Mouse (Mus musculus): Measurements from ENCODE around the gene Slc41a3. TPM values are rescaled to one million over a fixed set of nuclear protein-coding genes. Genes with fewer than 3 reads are reported as not detected.

The Slc41a3 gene
- total and polyA plus RNA-seq, 3 experiments = 47.7 to 84.7 (median 51.0) TPM

DNA sequence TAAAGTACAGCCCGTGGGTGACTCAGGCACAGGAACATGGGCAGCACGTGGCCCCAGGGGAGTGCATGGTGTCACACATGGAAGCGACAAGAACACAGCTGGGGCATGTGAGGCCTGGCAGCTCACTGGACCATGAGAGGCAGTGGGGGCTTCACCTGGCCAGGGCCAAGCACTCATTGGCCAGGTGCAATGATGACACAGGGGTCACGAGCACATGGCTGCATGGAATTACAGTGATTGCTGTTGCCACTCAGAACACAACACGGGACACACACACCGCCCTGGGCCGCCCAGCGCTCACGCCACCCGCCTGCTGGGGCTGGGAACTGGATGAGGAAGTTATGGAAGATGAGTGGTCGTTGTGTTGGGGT lies 56.5 kb downstream of the Slc41a3 start:
- H3K27me3 ChIP-seq (ENCODE audit: insufficient read depth, low read length) = peaks cover 4% of the 10 kb centered on the region; the same call in 1 of the 2 replicates
- ATAC-seq (ENCODE audit: extremely low read depth, insufficient number of reproducible peaks, low FRiP score, poor library complexity, severe bottlenecking) (no peak), DNase-seq (ENCODE audit: low spot score) (no peak)
- H3K9me3 ChIP-seq (replicated peaks) = no peaks in the 10 kb centered on the region
- TF ChIP-seq GATA1 (IDR thresholded peaks at IDR 0.05; ENCODE audit: borderline replicate concordance, low read length) (no peak), TAL1 (conservative IDR thresholded peaks at IDR 0.05; ENCODE audit: low read depth, low read length) (no peak), CTCF (IDR thresholded peaks at IDR 0.05; ENCODE audit: low read depth, low read length) (no peak), POLR2AphosphoS5 (IDR thresholded peaks at IDR 0.05; ENCODE audit: insufficient replicate concordance, low read depth, low read length) (no peak), GATA2 (IDR thresholded peaks at IDR 0.05; ENCODE audit: borderline replicate concordance, low read depth, low read length) (no peak)
- no peak overlapping the region for H3K4me3 ChIP-seq (ENCODE audit: low read depth, low read length)
- H3K36me3 ChIP-seq (replicated peaks) = peaks cover 45% of the 10 kb centered on the region
- H3K4me1 ChIP-seq (ENCODE audit: insufficient read depth, low read depth, low read length) = peaks cover 8% of the 10 kb centered on the region

DNA sequence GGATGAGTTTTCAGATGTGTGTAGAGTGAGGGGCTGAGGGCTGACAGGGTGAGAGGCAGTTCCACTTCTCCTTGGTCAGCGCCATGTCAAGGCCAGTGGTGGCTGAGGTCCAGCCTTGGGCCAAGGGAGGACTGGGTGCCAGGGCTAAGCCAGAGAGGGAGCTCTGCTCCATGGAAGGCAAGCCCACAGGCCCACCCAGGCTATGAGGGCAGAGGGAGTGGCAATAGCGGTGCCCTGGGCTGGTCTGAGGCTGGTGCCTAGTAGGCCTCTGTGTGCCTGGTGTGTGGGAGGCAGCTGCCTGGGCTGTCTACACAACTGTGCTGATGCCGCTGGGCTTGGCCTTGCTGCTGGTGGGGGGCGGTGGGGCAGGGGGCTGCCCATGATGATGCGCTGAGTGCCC lies 57.6 kb downstream of the Slc41a3 start:
- no peak for TF ChIP-seq GATA1 (IDR thresholded peaks at IDR 0.05; ENCODE audit: borderline replicate concordance, low read length)
- no peak for TF ChIP-seq POLR2AphosphoS5 (IDR thresholded peaks at IDR 0.05; ENCODE audit: insufficient replicate concordance, low read depth, low read length)
- no peak for TF ChIP-seq CTCF (IDR thresholded peaks at IDR 0.05; ENCODE audit: low read depth, low read length)
- no peak for TF ChIP-seq TAL1 (conservative IDR thresholded peaks at IDR 0.05; ENCODE audit: low read depth, low read length)
- TF ChIP-seq GATA2 (IDR thresholded peaks at IDR 0.05; ENCODE audit: borderline replicate concordance, low read depth, low read length) = no peak
- DNase-seq (ENCODE audit: low spot score) (no peak), ATAC-seq (ENCODE audit: extremely low read depth, insufficient number of reproducible peaks, low FRiP score, poor library complexity, severe bottlenecking) (no peak)
- Histone ChIP-seq H3K4me3 (ENCODE audit: low read depth, low read length) (no peak overlapping the region), H3K27me3 (ENCODE audit: insufficient read depth, low read length) (peaks cover 4% of the 10 kb centered on the region; the same call in 1 of the 2 replicates), H3K9me3 (replicated peaks) (no peaks in the 10 kb centered on the region), H3K4me1 (ENCODE audit: insufficient read depth, low read depth, low read length) (peaks cover 8% of the 10 kb centered on the region), H3K36me3 (replicated peaks) (peaks cover 56% of the 10 kb centered on the region)

DNA sequence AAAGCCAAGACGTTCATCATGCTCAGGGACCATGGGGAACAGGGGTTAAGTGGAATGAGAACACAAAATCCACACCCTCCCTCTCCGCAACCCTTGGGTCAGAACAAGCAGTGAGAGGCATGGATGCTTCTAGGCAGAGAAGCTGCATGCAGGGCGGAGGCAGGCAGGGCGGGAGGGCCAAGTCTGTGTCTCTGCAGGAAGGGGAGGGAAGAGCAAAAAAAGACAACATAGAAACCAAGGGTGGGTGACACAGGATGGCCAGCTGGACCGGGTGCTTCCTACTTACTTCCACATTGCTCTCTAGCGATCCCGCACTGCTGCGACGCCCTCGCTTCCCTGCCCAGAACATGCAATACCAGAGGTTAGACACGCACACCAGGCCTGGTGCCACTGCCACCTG lies 59.2 kb downstream of the Slc41a3 start:
- peaks cover 8% of the 10 kb centered on the region for H3K4me1 ChIP-seq (ENCODE audit: insufficient read depth, low read depth, low read length)
- no peak for DNase-seq (ENCODE audit: low spot score)
- no peaks in the 10 kb centered on the region for H3K27me3 ChIP-seq (ENCODE audit: insufficient read depth, low read length)
- H3K9me3 ChIP-seq (replicated peaks) = no peaks in the 10 kb centered on the region
- no peak overlapping the region for H3K4me3 ChIP-seq (ENCODE audit: low read depth, low read length)
- ATAC-seq (ENCODE audit: extremely low read depth, insufficient number of reproducible peaks, low FRiP score, poor library complexity, severe bottlenecking) = no peak
- no peak for TF ChIP-seq GATA1 (IDR thresholded peaks at IDR 0.05; ENCODE audit: borderline replicate concordance, low read length)
- no peak for TF ChIP-seq CTCF (IDR thresholded peaks at IDR 0.05; ENCODE audit: low read depth, low read length)
- TF ChIP-seq TAL1 (conservative IDR thresholded peaks at IDR 0.05; ENCODE audit: low read depth, low read length) = no peak
- no peak for TF ChIP-seq POLR2AphosphoS5 (IDR thresholded peaks at IDR 0.05; ENCODE audit: insufficient replicate concordance, low read depth, low read length)
- no peak for TF ChIP-seq GATA2 (IDR thresholded peaks at IDR 0.05; ENCODE audit: borderline replicate concordance, low read depth, low read length)
- H3K36me3 ChIP-seq (replicated peaks) = peaks cover 72% of the 10 kb centered on the region

DNA sequence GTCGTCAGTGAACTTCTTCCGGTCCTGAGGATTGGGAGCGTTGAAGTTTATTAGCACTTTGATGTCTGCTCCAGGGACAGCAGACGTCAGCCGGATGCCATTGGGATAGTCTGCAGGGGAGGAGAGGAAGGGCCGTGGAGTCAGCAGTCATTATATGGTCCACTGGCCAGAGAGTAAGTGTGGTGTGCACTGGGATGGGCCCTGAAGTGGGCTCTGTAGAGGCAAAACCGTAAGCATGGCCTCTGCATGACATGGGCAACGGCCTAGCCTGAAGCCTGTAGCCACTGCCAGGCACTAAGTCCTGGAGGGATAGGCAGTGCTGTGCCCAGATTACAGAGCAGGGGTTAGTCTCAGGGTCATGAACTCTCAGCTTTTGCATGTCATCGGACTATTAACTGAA lies 64.2 kb downstream of the Slc41a3 start:
- Histone ChIP-seq H3K27me3 (ENCODE audit: insufficient read depth, low read length) (no peaks in the 10 kb centered on the region), H3K9me3 (replicated peaks) (no peaks in the 10 kb centered on the region), H3K36me3 (replicated peaks) (peaks cover 94% of the 10 kb centered on the region), H3K4me1 (ENCODE audit: insufficient read depth, low read depth, low read length) (no peaks in the 10 kb centered on the region), H3K4me3 (ENCODE audit: low read depth, low read length) (no peak overlapping the region)
- ATAC-seq (ENCODE audit: extremely low read depth, insufficient number of reproducible peaks, low FRiP score, poor library complexity, severe bottlenecking) = no peak
- no peak for DNase-seq (ENCODE audit: low spot score)
- no peak for TF ChIP-seq GATA1 (IDR thresholded peaks at IDR 0.05; ENCODE audit: borderline replicate concordance, low read length)
- no peak for TF ChIP-seq POLR2AphosphoS5 (IDR thresholded peaks at IDR 0.05; ENCODE audit: insufficient replicate concordance, low read depth, low read length)

DNA sequence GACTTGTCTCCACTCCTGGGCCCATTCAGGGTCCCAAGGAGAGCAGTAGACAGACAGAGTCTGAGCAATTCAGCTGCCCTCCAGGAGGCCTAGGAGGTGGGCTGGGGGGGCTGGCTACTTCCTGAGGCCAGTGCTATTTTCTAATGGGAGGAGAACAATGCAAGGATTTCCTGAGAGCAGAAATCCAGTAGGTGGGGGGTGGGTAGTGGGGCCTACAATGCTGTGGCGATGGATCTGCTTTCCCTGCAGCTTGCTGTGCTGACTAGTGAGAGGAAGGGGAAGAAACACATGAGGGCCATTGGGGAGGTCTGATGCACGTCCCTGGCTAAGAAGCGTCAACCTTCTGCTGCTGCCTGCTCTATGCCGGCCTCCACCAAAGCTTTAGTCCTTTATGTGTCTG lies 74.2 kb downstream of the Slc41a3 start:
- H3K4me1 ChIP-seq (ENCODE audit: insufficient read depth, low read depth, low read length) = peaks cover 10% of the 10 kb centered on the region

DNA sequence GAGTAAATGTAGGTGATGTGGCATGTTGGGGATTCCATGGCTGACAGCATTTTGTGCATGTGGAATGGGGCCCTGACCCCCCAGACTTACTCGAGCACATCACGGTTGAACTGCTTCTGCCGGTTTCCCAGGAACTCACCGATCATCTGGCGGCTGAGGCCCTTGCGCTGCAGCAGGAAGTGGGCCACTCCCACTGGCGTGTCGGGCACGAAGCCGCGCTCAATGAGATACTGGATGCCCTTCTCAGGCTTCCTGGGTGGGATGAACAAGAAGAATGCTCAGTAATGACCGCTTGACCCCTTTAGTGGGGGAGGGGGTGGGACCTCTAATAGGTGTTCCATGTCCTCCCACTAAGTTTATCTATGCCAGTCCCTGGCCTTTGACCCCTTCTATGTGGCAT lies 75.9 kb downstream of the Slc41a3 start:
- Histone ChIP-seq H3K27me3 (ENCODE audit: insufficient read depth, low read length) (no peaks in the 10 kb centered on the region), H3K9me3 (replicated peaks) (no peaks in the 10 kb centered on the region), H3K4me3 (ENCODE audit: low read depth, low read length) (no peak overlapping the region), H3K36me3 (replicated peaks) (peaks cover 90% of the 10 kb centered on the region), H3K4me1 (ENCODE audit: insufficient read depth, low read depth, low read length) (peaks cover 10% of the 10 kb centered on the region)
- ATAC-seq (ENCODE audit: extremely low read depth, insufficient number of reproducible peaks, low FRiP score, poor library complexity, severe bottlenecking) (no peak), DNase-seq (ENCODE audit: low spot score) (no peak)
- no peak for TF ChIP-seq TAL1 (conservative IDR thresholded peaks at IDR 0.05; ENCODE audit: low read depth, low read length)

More for the DNA sequence above, 74.2 kb downstream of the Slc41a3 start:
- Histone ChIP-seq H3K9me3 (replicated peaks) (no peaks in the 10 kb centered on the region), H3K27me3 (ENCODE audit: insufficient read depth, low read length) (no peaks in the 10 kb centered on the region), H3K4me3 (ENCODE audit: low read depth, low read length) (no peak overlapping the region), H3K36me3 (replicated peaks) (peaks cover 84% of the 10 kb centered on the region)
- TF ChIP-seq POLR2AphosphoS5 (IDR thresholded peaks at IDR 0.05; ENCODE audit: insufficient replicate concordance, low read depth, low read length) (no peak), GATA1 (IDR thresholded peaks at IDR 0.05; ENCODE audit: borderline replicate concordance, low read length) (no peak), CTCF (IDR thresholded peaks at IDR 0.05; ENCODE audit: low read depth, low read length) (no peak)
- ATAC-seq (ENCODE audit: extremely low read depth, insufficient number of reproducible peaks, low FRiP score, poor library complexity, severe bottlenecking) (no peak), DNase-seq (ENCODE audit: low spot score) (no peak)

DNA sequence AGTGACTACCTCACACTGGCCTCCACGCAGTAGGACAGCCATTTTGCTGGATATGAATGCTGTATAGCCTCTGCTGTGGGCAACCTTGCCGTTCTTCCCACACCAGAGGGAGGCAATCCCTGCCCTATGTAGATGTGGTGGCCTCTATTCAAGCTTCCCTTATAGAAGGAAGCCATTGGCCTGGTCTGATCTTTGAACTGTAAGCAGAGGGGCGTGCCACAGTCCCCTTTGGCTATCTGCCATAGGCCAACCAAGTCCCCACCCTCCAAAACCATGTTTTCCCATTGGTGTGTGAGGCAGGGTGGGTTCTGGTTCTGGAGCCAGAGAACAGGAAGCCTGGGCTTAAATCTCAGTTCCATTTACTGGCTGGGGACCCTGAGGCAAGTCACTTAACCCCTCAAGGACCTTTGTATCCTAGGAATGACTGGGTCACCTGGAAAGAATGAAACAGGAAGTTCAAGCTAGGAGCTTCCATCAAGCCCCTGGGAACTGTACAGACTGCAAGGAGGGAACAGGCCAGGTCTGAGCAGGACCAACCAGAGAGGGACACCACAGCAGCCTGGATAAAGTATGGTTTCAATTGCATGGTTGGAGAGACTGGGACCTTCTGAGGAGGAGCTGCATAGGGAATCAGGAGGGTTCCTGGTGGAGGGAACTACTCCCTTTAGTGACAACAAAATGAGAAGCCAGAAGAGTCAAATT lies 79.5 kb downstream of the Slc41a3 start:
- no peaks in the 10 kb centered on the region for H3K27me3 ChIP-seq (ENCODE audit: insufficient read depth, low read length)
- H3K4me3 ChIP-seq (ENCODE audit: low read depth, low read length) = no peak overlapping the region
- TF ChIP-seq POLR2AphosphoS5 (IDR thresholded peaks at IDR 0.05; ENCODE audit: insufficient replicate concordance, low read depth, low read length) (no peak), GATA2 (IDR thresholded peaks at IDR 0.05; ENCODE audit: borderline replicate concordance, low read depth, low read length) (no peak), GATA1 (IDR thresholded peaks at IDR 0.05; ENCODE audit: borderline replicate concordance, low read length) (no peak), CTCF (IDR thresholded peaks at IDR 0.05; ENCODE audit: low read depth, low read length) (no peak), TAL1 (conservative IDR thresholded peaks at IDR 0.05; ENCODE audit: low read depth, low read length) (no peak)
- peaks cover 10% of the 10 kb centered on the region for H3K4me1 ChIP-seq (ENCODE audit: insufficient read depth, low read depth, low read length)
- no peak for ATAC-seq (ENCODE audit: extremely low read depth, insufficient number of reproducible peaks, low FRiP score, poor library complexity, severe bottlenecking)
- DNase-seq (ENCODE audit: low spot score) = no peak
- H3K9me3 ChIP-seq (replicated peaks) = no peaks in the 10 kb centered on the region
- peaks cover 86% of the 10 kb centered on the region for H3K36me3 ChIP-seq (replicated peaks)
